Mouse (Mus musculus) G1E (cell line): Measurements from ENCODE around the gene Rae1.

Experiments
- CTCF ChIP-seq: IDR thresholded peaks from 2 replicates; pipeline ENCODE4 v1.5.1; 2012; ENCODE audit warnings: low read depth, low read length, inconsistent platforms, mixed read lengths
- GATA2 ChIP-seq: IDR thresholded peaks from 2 replicates; pipeline ENCODE4 v1.6.1; 2012; ENCODE audit warnings: low read depth, low read length, inconsistent platforms, borderline replicate concordance
- POLR2AphosphoS5 ChIP-seq: IDR thresholded peaks from 2 replicates; pipeline ENCODE4 v1.6.1; 2012; ENCODE audit warnings: low read depth, low read length, inconsistent platforms; ENCODE audit not compliant: insufficient replicate concordance
- TAL1 ChIP-seq: conservative IDR thresholded peaks from 2 replicates; pipeline ENCODE4 v1.6.1; 2012; ENCODE audit warnings: low read depth, low read length, inconsistent platforms, mixed read lengths

GRCm38 (mm10) chr2:172979666-172980345, 20.1 kb upstream of the Rae1 start:
- no peak for TF ChIP-seq CTCF
- no peak for TF ChIP-seq GATA2
- no peak for TF ChIP-seq TAL1
- TF ChIP-seq POLR2AphosphoS5, result no peak
